Mouse (Mus musculus) heart, adult 2 months (tissue): ENCODE data around the gene Arhgef10l. TPM values are rescaled to one million over a fixed set of nuclear protein-coding genes. Genes with fewer than 3 reads are reported as not detected.
A peak's percentile ranks its signal among the peaks of the same experiment; 100 is the strongest.

Source experiments
- DNase-seq, 2 experiments: peaks; one replicate each; pipeline ENCODE4 v3.0.0; 2021
- H3K27ac ChIP-seq: fragments of 200-600 bp; 2 replicates; pipeline ENCODE4 v1.8.1; 2022
- H3K27me3 ChIP-seq: fragments of 200-500 bp; 2 replicates; pipeline ENCODE4 v1.6.1; 2012; ENCODE audit warnings: mild to moderate bottlenecking, low read length, inconsistent platforms, mixed read lengths; ENCODE audit not compliant: control insufficient read depth, insufficient read depth
- H3K36me3 ChIP-seq: fragments of 200-500 bp; 2 replicates; pipeline ENCODE4 v1.6.1; 2012; ENCODE audit warnings: low read length, inconsistent platforms; ENCODE audit not compliant: control insufficient read depth, insufficient read depth
- H3K4me1 ChIP-seq: fragments of 200-500 bp; 2 replicates; pipeline ENCODE4 v1.6.1; 2011; ENCODE audit warnings: low read length; ENCODE audit not compliant: control insufficient read depth, insufficient read depth
- H3K4me3 ChIP-seq: fragments of 200-600 bp; 2 replicates; pipeline ENCODE4 v1.8.1; 2022
- H3K79me2 ChIP-seq: fragments of 200-500 bp; replicated peaks from 2 replicates; pipeline ENCODE4 v1.6.1; 2012; ENCODE audit warnings: mild to moderate bottlenecking, inconsistent platforms, low read length, moderate library complexity, mixed read lengths; ENCODE audit not compliant: control insufficient read depth, insufficient read depth
- H3K9ac ChIP-seq: fragments of 200-500 bp; 2 replicates; pipeline ENCODE4 v1.6.1; 2012; ENCODE audit warnings: low read depth, mild to moderate bottlenecking, control low read depth, inconsistent platforms, low read length, mixed read lengths
- CTCF ChIP-seq: fragments of 200-600 bp; IDR thresholded peaks from 2 replicates; pipeline ENCODE4 v1.8.1; 2022; ENCODE audit warnings: antibody characterized with exemption, mild to moderate bottlenecking, moderate library complexity
- EP300 ChIP-seq: fragments of 200-500 bp; IDR thresholded peaks from 2 replicates; pipeline ENCODE4 v1.6.1; 2011; ENCODE audit warnings: low read depth, low read length, control low read depth; ENCODE audit not compliant: insufficient read depth
- POLR2A ChIP-seq: fragments of 200-500 bp; IDR thresholded peaks from 2 replicates; pipeline ENCODE4 v1.6.1; 2011; ENCODE audit warnings: mild to moderate bottlenecking, low read depth, low read length, control low read depth; ENCODE audit not compliant: insufficient read depth
- WGBS: fragments of 180-500 bp; shearing (Covaris S2); methylation state at CpG from one replicate; pipeline ENCODE4 v1.1.7; 2018; 5-methylcytosine and 5-hydroxymethylcytosine counted together
- intact Hi-C: fragments of 180-260 bp; cut with DNase I; formaldehyde crosslinking; loops from one replicate; pipeline ENCODE4 v1.15.1; 2025
- polyA plus RNA-seq: library from polyadenylated mRNA; depleted of rRNA; stranded (reverse); fragments of >200 nt; gene quantifications from 2 replicates; pipeline ENCODE4 v1.2.3, GENCODE M21; 2012
- total RNA-seq, 2 experiments: library from RNA; stranded (reverse); gene quantifications; 2 replicates each; pipeline ENCODE4 v1.2.3; 2021

Arhgef10l gene
- total and polyA plus RNA-seq, 3 experiments: 54.7 to 74.4 (median 61.0) TPM

DNA sequence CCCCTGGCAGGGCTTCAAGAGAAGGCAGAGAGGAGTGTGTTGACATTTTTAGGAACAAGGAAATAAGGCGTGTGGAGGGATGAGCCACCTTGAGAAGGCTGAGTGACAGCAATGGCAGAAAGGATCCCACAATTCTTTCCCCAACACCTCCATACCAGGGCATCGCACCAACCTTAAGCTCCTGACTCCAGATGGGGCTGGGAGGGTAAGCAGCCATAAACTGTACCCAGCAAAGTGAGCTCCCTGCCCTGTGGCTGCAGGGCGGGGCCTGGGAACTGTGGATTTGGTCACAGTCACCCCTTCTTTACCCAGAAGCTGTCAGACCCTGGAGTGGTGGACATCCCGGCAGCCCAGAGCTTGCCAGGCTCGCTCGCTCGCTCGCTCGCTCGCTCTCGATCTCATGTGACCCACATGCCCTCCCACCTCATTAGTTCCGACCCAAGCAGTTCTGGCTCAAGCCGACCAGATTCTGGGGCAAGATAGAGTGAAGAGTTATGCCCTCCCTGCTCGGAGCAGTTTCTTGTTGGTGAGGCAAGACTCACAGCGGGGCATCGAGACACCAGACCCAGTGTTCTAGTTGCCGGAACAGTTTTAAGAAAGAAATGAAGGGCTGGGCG is 4.3 kb downstream of the Arhgef10l start:
- 83% methylated on average over 18 of the region's 18 CpGs for WGBS
- no peak overlapping the region for H3K9ac ChIP-seq
- intact Hi-C loops: loop anchor here (1.0 kb wide), 1 partner anchor 40 kb away; no protein-coding TSS in a partner anchor

DNA sequence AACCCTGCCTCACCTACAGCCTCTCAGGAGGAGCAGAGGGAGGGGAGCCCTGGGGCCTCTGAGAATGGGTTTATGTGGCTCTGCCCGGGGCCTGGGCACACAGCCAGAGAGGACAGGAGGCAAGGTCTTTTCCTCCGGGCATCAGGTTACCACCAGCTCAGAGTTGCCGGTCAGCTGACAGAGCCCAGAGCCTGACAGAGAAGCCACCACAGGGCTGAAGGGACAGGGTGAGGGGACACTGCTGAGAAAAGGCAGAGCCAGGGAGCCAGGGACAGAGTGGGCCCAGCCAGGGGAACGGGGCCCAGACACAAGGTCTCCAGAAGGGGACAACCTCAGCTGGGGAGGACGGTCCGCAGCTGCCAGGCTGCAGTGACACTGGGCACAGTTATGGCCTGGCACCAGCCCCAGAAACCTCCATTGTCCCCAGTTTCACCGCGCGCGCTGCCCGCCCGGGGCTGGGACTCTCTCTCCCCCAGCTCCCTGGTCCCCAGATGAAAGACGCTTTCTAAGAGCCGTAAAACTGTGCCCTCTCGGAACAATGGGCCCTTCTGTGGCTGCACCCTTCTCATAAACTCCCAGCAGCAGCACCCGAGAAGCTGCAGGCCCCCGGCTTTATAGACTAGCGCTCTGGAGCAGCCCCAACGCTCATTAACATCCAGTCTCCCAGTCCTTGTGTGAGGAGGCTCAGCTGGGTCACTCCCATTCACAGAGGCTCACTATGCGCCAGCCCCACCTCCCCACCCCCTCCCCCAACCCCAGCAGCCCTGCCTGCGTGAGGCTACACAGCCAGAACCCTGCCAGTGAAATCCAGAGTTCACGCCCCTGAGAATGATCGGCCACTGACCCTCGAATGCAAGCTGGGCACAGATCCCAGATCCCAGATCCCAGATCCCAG is 7.9 kb downstream of the Arhgef10l start:
- Histone ChIP-seq H3K79me2 (no peaks in the 10 kb centered on the region), H3K4me1 (peaks cover 7% of the 10 kb centered on the region), H3K36me3 (no peaks in the 10 kb centered on the region), H3K9ac (peak overlapping the region; percentile 33), H3K4me3 (peak overlapping the region; percentile 27), H3K27me3 (no peaks in the 10 kb centered on the region), H3K27ac (peak overlapping the region; percentile 95)
- TF ChIP-seq EP300 (0 out of 2 replicates have a peak, but pooled peaks have one; percentile 63), CTCF (no peak), POLR2A (peak; percentile 81)
- 20% methylated on average over 24 of the region's 24 CpGs for WGBS
- intact Hi-C loops: loop anchor here (5.0 kb wide), 1 partner anchor 41 kb away; no protein-coding TSS in a partner anchor
- peak; percentile 73 to 86 for DNase-seq

More for the DNA sequence above, 4.3 kb downstream of the Arhgef10l start:
- no peaks in the 10 kb centered on the region for H3K36me3 ChIP-seq
- no peak overlapping the region for H3K27ac ChIP-seq
- H3K4me1 ChIP-seq: peaks cover 7% of the 10 kb centered on the region
- no peak for DNase-seq
- TF ChIP-seq CTCF (no peak), EP300 (no peak), POLR2A (no peak)
- H3K4me3 ChIP-seq: no peak overlapping the region
- no peaks in the 10 kb centered on the region for H3K79me2 ChIP-seq
- H3K27me3 ChIP-seq: no peaks in the 10 kb centered on the region

DNA sequence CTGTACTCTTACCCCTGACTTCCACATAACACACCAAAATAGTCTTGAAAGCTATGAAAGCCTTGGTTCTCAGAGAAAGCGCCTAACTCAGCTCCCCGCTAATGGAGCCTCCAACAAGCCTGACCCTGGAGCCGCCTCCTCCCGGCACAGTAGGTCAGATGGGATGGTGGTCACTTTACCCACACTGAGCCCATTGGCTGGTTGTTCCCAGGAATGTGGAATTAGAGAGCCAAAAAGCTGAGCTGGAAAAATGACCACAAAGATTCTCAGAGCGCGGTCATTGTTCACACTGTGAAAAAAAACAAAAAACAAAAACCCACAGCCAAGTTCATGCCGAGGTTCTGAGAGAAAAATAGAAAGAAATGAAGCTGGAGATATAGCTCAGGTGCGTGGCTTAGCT is 9.3 kb downstream of the Arhgef10l start:
- H3K36me3 ChIP-seq: no peaks in the 10 kb centered on the region
- no peak overlapping the region for H3K4me3 ChIP-seq
- no peaks in the 10 kb centered on the region for H3K79me2 ChIP-seq
- H3K4me1 ChIP-seq: peaks cover 1% of the 10 kb centered on the region; the same call in 1 of the 2 replicates
- 79% methylated on average over 8 of the region's 8 CpGs for WGBS
- no peak for DNase-seq
- intact Hi-C loops: loop anchor here (5.0 kb wide), 1 partner anchor 39 kb away; no protein-coding TSS in a partner anchor
- H3K9ac ChIP-seq: no peak overlapping the region
- no peak overlapping the region; the same call in 1 of the 2 replicates for H3K27ac ChIP-seq
- no peaks in the 10 kb centered on the region for H3K27me3 ChIP-seq
- TF ChIP-seq EP300: no peak
- TF ChIP-seq CTCF: no peak
- no peak for TF ChIP-seq POLR2A

DNA sequence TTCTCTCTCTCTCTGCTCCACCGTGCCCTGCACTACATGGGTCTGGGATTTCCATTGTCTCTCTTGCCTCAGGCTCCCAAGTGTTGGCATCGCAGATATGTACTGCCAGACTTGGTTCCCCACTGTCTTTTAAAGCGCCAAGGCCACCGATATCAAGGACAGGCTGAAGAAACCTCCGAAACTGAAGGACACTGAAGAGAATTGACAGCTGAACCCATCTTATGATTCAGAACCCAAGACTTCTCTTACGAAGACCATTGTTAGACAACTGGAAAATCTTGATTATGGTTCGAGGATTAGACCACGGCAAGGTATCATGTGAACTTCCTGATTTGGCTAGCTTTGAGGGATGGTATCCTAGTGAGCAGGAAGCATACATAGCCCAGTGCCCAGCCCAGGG is 11.0 kb downstream of the Arhgef10l start:
- H3K36me3 ChIP-seq: no peaks in the 10 kb centered on the region
- no peak overlapping the region for H3K27ac ChIP-seq
- H3K4me1 ChIP-seq: peaks cover 1% of the 10 kb centered on the region; the same call in 1 of the 2 replicates
- no peaks in the 10 kb centered on the region for H3K27me3 ChIP-seq
- H3K4me3 ChIP-seq: no peak overlapping the region
- intact Hi-C loops: loop anchor here (5.0 kb wide), 1 partner anchor 37 kb away; no protein-coding TSS in a partner anchor
- DNase-seq: no peak
- H3K9ac ChIP-seq: no peak overlapping the region
- TF ChIP-seq POLR2A (no peak), CTCF (no peak), EP300 (no peak)
- 55% methylated on average over 8 of the region's 8 CpGs for WGBS
- H3K79me2 ChIP-seq: no peaks in the 10 kb centered on the region

DNA sequence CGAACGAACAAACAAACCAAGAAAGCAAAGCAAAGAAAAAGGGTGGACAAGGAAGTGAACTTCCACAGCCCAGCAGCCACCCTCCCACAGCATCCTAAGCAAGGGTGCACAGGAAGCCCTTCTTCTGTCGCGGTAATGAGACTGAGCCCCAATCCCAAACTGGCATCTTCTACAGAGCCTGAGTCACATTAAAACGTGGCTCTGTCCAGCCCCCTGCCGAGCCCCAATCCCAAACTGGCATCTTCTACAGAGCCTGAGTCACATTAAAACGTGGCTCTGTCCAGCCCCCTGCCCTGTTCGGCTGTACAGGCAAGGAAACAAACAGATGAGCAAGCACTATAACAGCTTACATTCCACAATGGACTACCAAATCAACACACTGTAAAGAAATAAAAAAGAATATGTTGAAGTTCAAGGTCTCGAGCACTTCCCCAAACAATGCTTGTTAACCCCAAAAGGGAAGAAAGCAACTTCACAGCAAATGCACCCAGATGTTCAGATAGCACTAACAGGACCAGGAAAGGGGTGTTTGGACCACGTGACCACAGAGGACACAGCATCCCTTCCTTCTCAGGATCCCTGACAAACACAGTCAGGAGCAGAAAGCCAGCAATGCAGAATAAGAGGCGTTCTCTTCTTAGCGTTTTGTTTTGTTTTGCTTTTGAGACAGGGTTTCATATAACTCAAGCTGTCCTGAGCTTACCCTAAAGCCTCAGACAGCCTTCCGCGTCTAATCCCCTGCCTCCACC is 11.8 kb downstream of the Arhgef10l start:
- no peaks in the 10 kb centered on the region for H3K36me3 ChIP-seq
- H3K4me1 ChIP-seq: peaks cover 1% of the 10 kb centered on the region; the same call in 1 of the 2 replicates
- H3K9ac ChIP-seq: no peak overlapping the region
- intact Hi-C loops: no loop called here
- no peaks in the 10 kb centered on the region for H3K27me3 ChIP-seq
- no peak overlapping the region for H3K27ac ChIP-seq
- no peak for DNase-seq
- no peak overlapping the region for H3K4me3 ChIP-seq
- no peaks in the 10 kb centered on the region for H3K79me2 ChIP-seq
- no peak for TF ChIP-seq CTCF
- no peak for TF ChIP-seq POLR2A
- 38% methylated on average over 14 of the region's 14 CpGs for WGBS
